Mouse (Mus musculus) B cell, adult 67 days (primary cell): ENCODE results near the gene Dmd. TPM values are rescaled to one million over a fixed set of nuclear protein-coding genes. Genes with fewer than 3 reads are reported as not detected.

Source experiments
- total RNA-seq, 2 experiments: library from RNA; stranded (reverse); gene quantifications; 4 replicates each; pipeline ENCODE4 v1.2.4; 2023

Dmd gene
- 1 to 10 TPM; 1.5 to 1.8 TPM for total RNA-seq

DNA sequence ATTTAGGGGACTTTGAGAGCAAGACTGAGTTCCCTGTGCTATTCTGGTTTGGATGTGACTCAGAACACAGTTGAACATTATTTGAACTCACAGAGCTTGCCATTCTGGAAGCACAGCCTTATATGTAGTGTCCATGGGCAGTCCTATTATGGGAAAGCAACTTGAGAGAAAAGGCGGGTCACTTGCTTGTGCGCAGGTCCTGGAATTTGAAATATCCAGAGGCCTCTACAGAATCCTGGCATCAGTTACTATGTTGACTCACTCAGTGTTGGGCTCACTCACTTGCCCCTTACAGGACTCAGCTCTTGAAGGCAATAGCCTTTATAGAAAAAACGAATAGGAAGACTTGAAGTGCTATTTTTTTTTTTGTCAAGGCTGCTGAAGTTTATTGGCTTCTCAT lies at the start of gene Dmd:
TSS of gene Dmd (plus strand) at position 241 of the 400 bp plus-strand sequence.

GRCm38 (mm10) chrX:83487598-83487997 lies 538.9 kb downstream of the Dmd start, which contains the start of gene Tsga8:
TSS of gene Tsga8 (minus strand) at chrX:83487924.

GRCm38 (mm10) chrX:85249379-85249778 lies 2300.7 kb downstream of the Dmd start, which contains the start of gene Fthl17a:
TSS of gene Fthl17a (plus strand) at chrX:85249679.

